In genomic region chr17:45020155-45020930, GRCm38 (mm10) we compare ENCODE assay signal across 10 mouse cellular contexts.
A peak's percentile ranks its signal among the peaks of the same experiment; 100 is the strongest.
DNase-seq lines count a peak whose midpoint lies in the region; ATAC-seq lines count a peak whose summit lies in the region.
"Had no signal": no experiment of that assay in that cellular context is flagged by ENCODE, and none has a peak within 500 bp of the region (broad histone marks: within the 10 kb centered on the region; RNA-seq: fewer than 3 reads in every experiment).

No protein-coding gene starts in this region.

- no peak overlapping the region for H3K4me3 ChIP-seq in heart, embryonic 15.5 days

- ATAC-seq in heart, embryonic 15.5 days (replicated peaks; ENCODE audit: insufficient number of reproducible peaks, insufficient read depth, low FRiP score, low read depth), result peak; percentile 62; the same call in 1 of the 2 replicates
- no peak for ATAC-seq in erythroid progenitor cell, adult 5-6 weeks (replicated peaks; ENCODE audit: low FRiP score, poor library complexity, severe bottlenecking)

- DNase-seq in gastrocnemius, adult 18-20 months (ENCODE audit: low spot score), result peak; percentile 22
- DNase-seq in gastrocnemius, postnatal 10 days, result no peak
- peak; percentile 29 for DNase-seq in ovary, postnatal 14 days (ENCODE audit: low spot score)
- no peak for DNase-seq in ovary, postnatal 10 days (ENCODE audit: low spot score)
- DNase-seq in skeletal muscle tissue, adult 2 months (ENCODE audit: low read depth, low spot score), result peak; percentile 31
- DNase-seq in cerebellum, adult 11-12 months, result no peak
- DNase-seq: B cell, adult 2 months; gastrocnemius, postnatal 25 days had no signal

- 45% methylated on average over 8 of the region's 8 CpGs for WGBS in heart, embryonic 15.5 days

- H3K36me3 ChIP-seq in heart, embryonic 15.5 days, result no peaks in the 10 kb centered on the region

- H3K27me3 ChIP-seq in heart, embryonic 15.5 days, result no peaks in the 10 kb centered on the region

- H3K4me2 ChIP-seq in heart, embryonic 15.5 days, result no peak overlapping the region

- H3K9ac ChIP-seq in heart, embryonic 15.5 days, result no peak overlapping the region

- H3K9me3 ChIP-seq in heart, embryonic 15.5 days (replicated peaks), result no peaks in the 10 kb centered on the region

- peak overlapping the region; percentile 62 for H3K27ac ChIP-seq in heart, embryonic 15.5 days

- no peaks in the 10 kb centered on the region for H3K4me1 ChIP-seq in heart, embryonic 15.5 days (replicated peaks)

Comparison
In these comparisons a context has a peak if more than half of its experiments do, and no peak if none do; other contexts are left out.
1. DNase-seq: peak in gastrocnemius, adult 18-20 months (single experiment), ovary, postnatal 14 days (single experiment) and skeletal muscle tissue, adult 2 months (single experiment); none in gastrocnemius, postnatal 10 days (single experiment), ovary, postnatal 10 days (single experiment) and cerebellum, adult 11-12 months (single experiment).